Mouse (Mus musculus) spleen, adult 2 months (tissue): ENCODE data around the gene Pif1.

Experiments
- CTCF ChIP-seq: fragments of 200-500 bp; IDR thresholded peaks from 2 replicates; pipeline ENCODE4 v1.5.1; 2011; ENCODE audit warnings: mild to moderate bottlenecking, inconsistent platforms; ENCODE audit not compliant: insufficient read depth, insufficient read length, insufficient replicate concordance; ENCODE audit errors: extremely low read depth
- POLR2A ChIP-seq: fragments of 200-500 bp; IDR thresholded peaks from 2 replicates; pipeline ENCODE4 v1.6.1; 2011; ENCODE audit warnings: low read depth, low read length, inconsistent platforms

DNA sequence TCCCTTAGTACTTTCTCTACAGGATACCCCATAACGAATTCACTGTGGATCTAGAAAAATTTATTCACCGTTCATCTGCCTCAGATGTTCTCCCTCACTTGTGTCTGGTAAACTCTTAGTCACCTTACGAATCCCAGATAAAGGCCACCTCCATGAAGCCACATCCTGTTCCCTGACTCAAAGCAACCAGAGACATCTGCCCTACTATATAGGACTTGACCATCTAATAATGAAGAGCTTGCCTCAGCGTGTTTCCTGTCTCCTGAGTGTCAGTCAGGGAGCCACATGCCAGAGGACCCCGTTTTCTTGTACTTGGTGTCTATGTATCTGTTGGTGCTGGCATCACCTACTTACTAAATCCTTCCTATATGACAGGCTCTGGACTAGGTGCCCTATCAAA, 37.3 kb upstream of the Pif1 start:
- TF ChIP-seq CTCF, result no peak
- TF ChIP-seq POLR2A, result no peak
